Mouse (Mus musculus): ENCODE data around the gene Gm12216. TPM values are rescaled to one million over a fixed set of nuclear protein-coding genes. Genes with fewer than 3 reads are reported as not detected.

Gene Gm12216
- polyA plus RNA-seq, 1 experiment: 28.7 TPM

DNA sequence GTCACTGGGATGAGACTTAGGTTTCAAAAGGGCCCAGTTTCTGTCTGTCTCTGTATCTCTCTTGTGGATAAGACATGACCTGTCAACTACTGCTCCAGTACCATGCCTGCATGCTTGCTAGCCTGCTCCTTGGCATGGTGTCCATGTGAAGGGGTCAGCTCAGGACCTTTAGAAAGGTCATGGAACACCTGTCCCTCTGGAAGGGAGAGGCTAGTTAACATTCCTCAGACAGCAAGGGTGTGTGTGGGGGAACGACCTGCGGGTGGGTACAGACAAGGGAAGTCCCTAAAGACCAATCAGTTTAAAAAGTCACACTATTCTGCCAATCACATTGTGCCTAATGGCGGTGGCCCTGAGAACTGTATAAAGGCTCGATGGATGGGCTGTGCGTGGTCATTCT lies 58.1 kb downstream of the Gm12216 start:
- DNase-seq: no peak
- TF ChIP-seq POLR2A (IDR thresholded peaks at IDR 0.05; ENCODE audit: borderline replicate concordance, extremely low read depth, low read depth, low read length) (no peak), CTCF (IDR thresholded peaks at IDR 0.05; ENCODE audit: insufficient read depth, low read length) (no peak)
- H3K4me1 ChIP-seq (ENCODE audit: control insufficient read depth, insufficient read depth, low read length): peaks cover 18% of the 10 kb centered on the region
- no peak overlapping the region for H3K4me3 ChIP-seq (replicated peaks; ENCODE audit: extremely low read depth, low read depth, low read length)
- 89% methylated on average over 5 of the region's 5 CpGs for WGBS

DNA sequence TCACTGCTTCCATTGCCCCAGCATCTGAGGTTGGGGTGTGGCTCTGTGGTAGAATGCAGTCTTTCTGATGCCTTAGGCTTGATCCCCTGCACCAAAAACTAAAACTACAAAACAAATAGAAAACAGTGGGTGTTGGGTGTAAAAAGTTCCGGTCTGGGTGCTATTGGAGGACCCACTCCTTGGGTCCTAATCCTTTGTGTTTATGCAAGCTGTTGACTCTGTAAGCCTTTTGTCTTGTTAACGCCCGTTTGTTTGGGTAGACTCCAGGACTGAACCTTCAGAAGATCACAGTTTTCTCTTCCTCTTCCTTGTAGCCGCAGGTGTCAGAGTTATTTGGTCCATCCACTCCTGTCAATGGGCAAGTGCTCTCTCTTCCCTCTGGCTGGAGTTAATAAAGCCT lies 59.0 kb downstream of the Gm12216 start:
- no peak for TF ChIP-seq CTCF (IDR thresholded peaks at IDR 0.05; ENCODE audit: insufficient read depth, low read length)
- TF ChIP-seq POLR2A (IDR thresholded peaks at IDR 0.05; ENCODE audit: borderline replicate concordance, extremely low read depth, low read depth, low read length): no peak
- 58% methylated on average over 4 of the region's 4 CpGs for WGBS
- Histone ChIP-seq H3K4me3 (replicated peaks; ENCODE audit: extremely low read depth, low read depth, low read length) (no peak overlapping the region), H3K4me1 (ENCODE audit: control insufficient read depth, insufficient read depth, low read length) (peaks cover 20% of the 10 kb centered on the region)
- DNase-seq: no peak

DNA sequence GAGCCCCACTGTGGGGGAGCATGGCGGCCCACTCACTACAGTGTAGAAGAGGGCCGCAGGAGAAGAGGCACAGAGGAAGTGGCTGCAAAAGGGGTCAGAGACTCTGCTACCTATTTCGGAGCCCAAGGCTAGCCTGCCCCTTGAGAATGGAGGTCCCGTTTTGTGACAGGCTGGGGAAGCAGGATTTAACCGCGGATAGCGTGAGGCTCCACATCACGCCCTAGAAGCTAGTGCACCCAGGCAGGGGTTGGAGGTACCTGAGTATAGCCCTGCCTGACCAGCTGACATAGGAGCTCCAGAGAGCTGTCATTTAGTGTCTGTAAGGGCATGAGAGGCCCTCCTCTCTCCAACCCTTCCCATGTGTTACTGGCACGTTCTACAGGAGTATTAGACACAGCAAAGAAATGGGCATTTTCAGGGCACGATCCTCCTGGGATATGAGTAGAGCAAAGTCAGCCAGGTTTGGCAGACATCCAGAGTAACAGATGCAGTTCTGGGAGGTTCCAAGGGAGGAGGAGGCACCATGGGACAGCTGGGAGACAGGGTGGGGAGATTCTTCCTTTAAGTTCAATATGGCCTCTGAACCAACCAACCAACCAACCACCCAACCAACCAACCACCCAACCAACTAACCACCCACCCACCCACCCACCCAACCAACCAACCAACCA lies 60.9 kb downstream of the Gm12216 start:
- WGBS: 87% methylated on average over 10 of the region's 10 CpGs
- no peak for TF ChIP-seq CTCF (IDR thresholded peaks at IDR 0.05; ENCODE audit: insufficient read depth, low read length)
- TF ChIP-seq POLR2A (IDR thresholded peaks at IDR 0.05; ENCODE audit: borderline replicate concordance, extremely low read depth, low read depth, low read length): no peak
- no peak for DNase-seq
- no peak overlapping the region for H3K4me3 ChIP-seq (replicated peaks; ENCODE audit: extremely low read depth, low read depth, low read length)
- H3K4me1 ChIP-seq (ENCODE audit: control insufficient read depth, insufficient read depth, low read length): peaks cover 34% of the 10 kb centered on the region

DNA sequence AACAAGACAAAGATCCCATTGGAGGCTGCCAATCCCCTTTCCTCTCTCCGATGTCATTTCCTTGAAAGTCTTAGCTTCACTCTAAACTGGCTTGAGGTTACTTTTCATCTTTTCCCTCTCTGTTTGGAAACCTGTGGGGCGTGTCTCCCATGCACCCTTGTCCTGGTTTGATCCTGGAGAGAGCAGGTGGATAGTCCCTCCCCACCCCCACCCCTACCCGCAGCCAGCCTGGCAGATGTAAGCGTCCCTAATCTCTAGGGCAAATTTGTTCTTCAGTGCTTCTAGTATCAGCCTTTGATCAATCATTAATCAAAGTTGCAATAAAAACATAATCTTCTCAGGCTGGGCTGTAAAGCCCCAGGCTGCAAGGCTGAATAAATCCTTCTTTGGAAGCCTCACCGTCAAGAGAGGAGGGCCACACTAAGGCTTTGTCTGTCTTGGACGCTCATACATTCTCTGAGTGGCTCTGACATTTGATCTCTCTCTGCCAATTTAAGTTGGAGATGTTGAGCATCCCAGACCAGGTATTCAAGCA lies 61.6 kb downstream of the Gm12216 start:
- no peak for DNase-seq
- peaks cover 34% of the 10 kb centered on the region for H3K4me1 ChIP-seq (ENCODE audit: control insufficient read depth, insufficient read depth, low read length)
- TF ChIP-seq POLR2A (IDR thresholded peaks at IDR 0.05; ENCODE audit: borderline replicate concordance, extremely low read depth, low read depth, low read length): no peak
- TF ChIP-seq CTCF (IDR thresholded peaks at IDR 0.05; ENCODE audit: insufficient read depth, low read length): no peak
- WGBS: 47% methylated on average over 6 of the region's 6 CpGs
- H3K4me3 ChIP-seq (replicated peaks; ENCODE audit: extremely low read depth, low read depth, low read length): no peak overlapping the region

DNA sequence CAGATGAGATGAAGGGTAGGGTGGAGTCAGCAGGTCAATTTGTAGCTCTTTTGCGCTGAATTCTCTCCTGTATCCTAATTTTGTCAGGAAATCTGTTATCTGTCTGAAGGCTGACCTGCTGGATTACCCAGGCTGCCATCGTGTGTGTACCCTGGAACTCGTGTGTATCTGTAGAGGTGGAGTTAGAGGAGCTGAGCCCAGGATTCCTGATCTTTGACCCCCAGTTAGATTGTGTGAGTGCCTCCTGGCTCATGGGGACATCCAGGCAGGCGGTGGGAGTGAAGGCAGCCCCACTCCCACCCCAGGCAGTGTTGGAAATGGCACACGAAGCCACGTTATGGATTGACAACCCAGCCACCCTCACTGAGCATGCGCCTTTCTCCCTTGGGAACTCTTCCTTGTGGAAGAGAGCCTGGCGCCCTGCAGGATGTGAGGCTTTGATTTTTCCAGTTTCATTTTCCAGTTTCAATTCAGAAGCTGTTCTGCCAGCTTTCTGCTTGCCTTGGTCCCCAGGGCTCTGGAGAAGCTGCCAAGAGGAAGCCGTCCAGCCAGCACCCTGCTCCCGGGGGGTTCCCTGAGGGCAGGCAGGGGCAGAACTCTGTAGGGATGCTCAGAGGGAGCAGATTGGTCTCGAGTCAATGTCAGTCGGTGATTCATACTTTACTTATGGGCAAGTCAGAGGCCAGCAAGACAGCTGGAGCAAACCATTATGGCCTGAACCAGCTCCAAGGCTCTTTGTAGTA lies 62.5 kb downstream of the Gm12216 start:
- WGBS: 18% methylated on average over 12 of the region's 12 CpGs
- peaks cover 34% of the 10 kb centered on the region for H3K4me1 ChIP-seq (ENCODE audit: control insufficient read depth, insufficient read depth, low read length)
- peak; percentile 55 for DNase-seq
- no peak overlapping the region for H3K4me3 ChIP-seq (replicated peaks; ENCODE audit: extremely low read depth, low read depth, low read length)
- no peak for TF ChIP-seq CTCF (IDR thresholded peaks at IDR 0.05; ENCODE audit: insufficient read depth, low read length)
- no peak for TF ChIP-seq POLR2A (IDR thresholded peaks at IDR 0.05; ENCODE audit: borderline replicate concordance, extremely low read depth, low read depth, low read length)

DNA sequence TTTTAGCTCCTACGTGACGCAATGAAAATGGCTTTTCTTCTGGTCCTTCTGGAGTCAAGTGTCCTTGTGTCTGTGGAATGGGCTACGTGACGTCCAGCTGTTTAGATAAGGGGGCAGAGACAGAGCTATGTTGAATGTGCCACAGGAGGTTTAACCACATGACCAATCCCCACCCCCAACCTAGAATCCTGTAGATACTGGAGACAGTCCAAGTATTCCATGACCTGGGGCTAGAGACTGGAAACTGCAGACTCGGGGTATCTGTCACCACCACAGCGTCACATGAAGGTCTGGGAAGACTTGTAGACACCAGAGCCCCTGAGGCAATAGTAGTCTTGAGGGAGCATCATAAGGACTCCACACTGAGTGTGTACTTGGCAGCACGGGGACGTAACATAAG lies 63.2 kb downstream of the Gm12216 start:
- TF ChIP-seq POLR2A (IDR thresholded peaks at IDR 0.05; ENCODE audit: borderline replicate concordance, extremely low read depth, low read depth, low read length) (no peak), CTCF (IDR thresholded peaks at IDR 0.05; ENCODE audit: insufficient read depth, low read length) (no peak)
- Histone ChIP-seq H3K4me3 (replicated peaks; ENCODE audit: extremely low read depth, low read depth, low read length) (no peak overlapping the region), H3K4me1 (ENCODE audit: control insufficient read depth, insufficient read depth, low read length) (peaks cover 34% of the 10 kb centered on the region)
- WGBS: 33% methylated on average over 8 of the region's 8 CpGs
- DNase-seq: no peak

DNA sequence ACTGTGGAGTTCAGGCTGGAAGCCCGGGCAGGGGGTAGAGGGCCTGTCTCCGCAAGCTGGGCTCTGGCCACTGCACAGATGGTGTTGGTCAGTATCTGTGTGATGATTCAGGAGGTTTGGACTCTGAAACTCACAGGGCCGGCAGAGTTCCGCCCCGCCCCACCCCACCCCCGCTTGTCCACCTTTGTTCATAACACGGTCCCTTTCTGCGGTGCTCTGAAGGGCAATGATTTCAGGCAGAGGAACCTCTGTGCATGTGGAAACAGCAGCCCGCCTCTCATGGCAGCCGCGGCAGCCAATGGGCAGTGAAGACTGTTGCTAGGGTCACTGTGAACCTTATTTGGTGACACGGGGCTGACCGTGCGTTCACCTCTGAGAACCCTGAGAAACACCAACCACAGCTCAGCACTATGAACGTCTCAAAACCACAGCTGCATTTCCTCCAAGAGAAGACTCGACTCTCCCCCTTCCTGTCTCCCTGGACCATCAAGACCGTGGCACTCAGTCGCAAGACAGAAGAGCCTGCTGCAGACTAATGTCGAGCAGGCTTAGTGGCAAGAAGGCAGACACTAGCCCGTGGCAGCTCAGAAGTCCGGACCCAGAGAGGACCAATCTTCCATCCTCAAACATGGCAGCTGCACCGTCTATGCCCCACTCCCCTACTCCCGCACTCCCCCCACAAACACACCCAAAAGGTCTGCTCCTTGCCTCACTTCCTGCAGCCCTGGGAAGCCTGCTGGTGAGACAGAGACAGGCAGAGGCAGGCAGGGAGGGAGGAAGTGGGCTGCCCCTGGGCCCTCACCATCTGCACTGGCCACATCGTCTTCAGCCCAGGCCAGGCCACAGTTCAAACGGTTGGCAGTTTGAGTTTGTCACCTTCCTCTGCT lies 64.1 kb downstream of the Gm12216 start:
- peak; percentile 49 for DNase-seq
- Histone ChIP-seq H3K4me3 (replicated peaks; ENCODE audit: extremely low read depth, low read depth, low read length) (no peak overlapping the region), H3K4me1 (ENCODE audit: control insufficient read depth, insufficient read depth, low read length) (peaks cover 34% of the 10 kb centered on the region)
- WGBS: 13% methylated on average over 25 of the region's 25 CpGs
- TF ChIP-seq CTCF (IDR thresholded peaks at IDR 0.05; ENCODE audit: insufficient read depth, low read length) (peak; percentile 24; the same call in 1 of the 2 replicates), POLR2A (IDR thresholded peaks at IDR 0.05; ENCODE audit: borderline replicate concordance, extremely low read depth, low read depth, low read length) (peak; percentile 31; the same call in 1 of the 2 replicates)

DNA sequence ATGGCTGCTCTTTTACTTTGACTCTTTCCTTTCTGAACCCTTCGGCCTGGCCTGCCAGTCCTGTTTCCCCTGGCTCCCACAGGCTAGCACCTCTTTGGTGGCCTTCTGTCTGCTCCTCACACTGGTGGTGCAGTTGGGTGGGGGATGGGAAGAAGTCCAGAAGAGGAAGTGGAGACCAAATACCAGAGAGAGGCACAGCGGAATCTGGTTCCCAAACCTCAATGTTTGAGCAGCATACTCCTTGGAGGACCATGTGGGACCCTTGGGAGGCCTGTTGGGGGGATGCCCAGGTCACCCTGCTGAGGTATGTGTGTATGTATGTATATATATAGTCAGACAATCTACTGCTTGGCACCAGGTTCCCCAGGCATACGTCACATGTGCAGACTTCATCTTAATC lies 65.0 kb downstream of the Gm12216 start:
- 39% methylated on average over 3 of the region's 3 CpGs for WGBS
- no peak for DNase-seq
- no peak for TF ChIP-seq CTCF (IDR thresholded peaks at IDR 0.05; ENCODE audit: insufficient read depth, low read length)
- TF ChIP-seq POLR2A (IDR thresholded peaks at IDR 0.05; ENCODE audit: borderline replicate concordance, extremely low read depth, low read depth, low read length): no peak
- peaks cover 34% of the 10 kb centered on the region for H3K4me1 ChIP-seq (ENCODE audit: control insufficient read depth, insufficient read depth, low read length)
- H3K4me3 ChIP-seq (replicated peaks; ENCODE audit: extremely low read depth, low read depth, low read length): no peak overlapping the region

DNA sequence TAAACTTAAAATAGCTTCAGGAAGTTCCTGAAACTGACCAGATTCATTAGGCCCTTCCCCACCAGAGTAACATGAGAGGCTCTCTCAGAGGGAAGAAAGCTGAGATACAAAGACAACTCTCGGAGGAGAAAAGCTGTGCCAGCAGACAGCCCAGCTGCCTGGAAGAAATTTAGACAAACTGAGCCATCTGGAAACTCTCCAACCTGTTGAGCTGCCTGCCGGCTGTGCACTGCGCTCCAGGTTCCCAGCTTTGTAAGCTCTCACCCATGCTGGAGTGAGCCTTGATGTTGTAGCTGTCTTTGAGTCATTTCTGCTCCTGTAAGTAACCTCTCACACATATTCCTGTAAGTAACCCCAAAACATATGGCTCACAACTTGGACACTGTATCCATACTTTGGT lies 66.1 kb downstream of the Gm12216 start:
- Histone ChIP-seq H3K4me1 (ENCODE audit: control insufficient read depth, insufficient read depth, low read length) (peaks cover 34% of the 10 kb centered on the region), H3K4me3 (replicated peaks; ENCODE audit: extremely low read depth, low read depth, low read length) (no peak overlapping the region)
- no peak for DNase-seq
- TF ChIP-seq CTCF (IDR thresholded peaks at IDR 0.05; ENCODE audit: insufficient read depth, low read length) (no peak), POLR2A (IDR thresholded peaks at IDR 0.05; ENCODE audit: borderline replicate concordance, extremely low read depth, low read depth, low read length) (no peak)
- 67% methylated on average over 3 of the region's 3 CpGs for WGBS
